Mouse (Mus musculus) liver, embryonic 13.5 days (tissue): Measurements from ENCODE around the gene Lsm7. TPM values are rescaled to one million over a fixed set of nuclear protein-coding genes. Genes with fewer than 3 reads are reported as not detected.

ENCODE experiments used
- ATAC-seq: fragments of 200-750 bp; cut with Nextera tagmentation; 2 replicates; pipeline ENCODE4 v1.8.0; 2017; ENCODE audit warnings: low read depth, mild to moderate bottlenecking, moderate number of reproducible peaks, moderate library complexity
- DNase-seq: peaks from one replicate; pipeline ENCODE4 v3.0.0; 2022
- H3K27ac ChIP-seq: fragments of 300-500 bp; sonication (generic); 2 replicates; pipeline ENCODE4 v1.5.1; 2015; ENCODE audit warnings: moderate library complexity, mild to moderate bottlenecking, inconsistent platforms
- H3K27me3 ChIP-seq: fragments of 300-500 bp; sonication (generic); 2 replicates; pipeline ENCODE4 v1.6.1; 2015; ENCODE audit warnings: mild to moderate bottlenecking, inconsistent platforms
- H3K36me3 ChIP-seq: fragments of 300-500 bp; sonication (generic); 2 replicates; pipeline ENCODE4 v1.6.1; 2015; ENCODE audit warnings: mild to moderate bottlenecking, inconsistent platforms
- H3K4me1 ChIP-seq: fragments of 300-500 bp; sonication (generic); replicated peaks from 2 replicates; pipeline ENCODE4 v1.6.1; 2015; ENCODE audit warnings: inconsistent platforms
- H3K4me2 ChIP-seq: fragments of 300-500 bp; sonication (generic); 2 replicates; pipeline ENCODE4 v1.6.1; 2015; ENCODE audit warnings: inconsistent platforms, mild to moderate bottlenecking, moderate library complexity
- H3K4me3 ChIP-seq: fragments of 300-500 bp; sonication (generic); replicated peaks from 2 replicates; pipeline ENCODE4 v1.5.1; 2015; ENCODE audit warnings: mild to moderate bottlenecking, inconsistent platforms
- H3K9ac ChIP-seq: fragments of 300-500 bp; sonication (generic); 2 replicates; pipeline ENCODE4 v1.6.1; 2015; ENCODE audit warnings: mild to moderate bottlenecking, inconsistent platforms
- H3K9me3 ChIP-seq: fragments of 300-500 bp; sonication (generic); replicated peaks from 2 replicates; pipeline ENCODE4 v1.6.1; 2016; ENCODE audit warnings: inconsistent platforms
- WGBS: fragments of 180-500 bp; shearing (Covaris S2); methylation state at CpG from one replicate; pipeline ENCODE4 v1.1.7; 2015; ENCODE audit not compliant: insufficient replicate concordance; 5-methylcytosine and 5-hydroxymethylcytosine counted together
- polyA plus RNA-seq: library from polyadenylated mRNA; unstranded; fragments of >200 nt; fragmentation: Nextera tagmentation; extraction: Ambion mirVana; gene quantifications from 2 replicates; pipeline ENCODE4 v1.2.1, GENCODE M21; 2015

The Lsm7 gene
- polyA plus RNA-seq, 1 experiment from 2014 or later = 208 TPM

DNA sequence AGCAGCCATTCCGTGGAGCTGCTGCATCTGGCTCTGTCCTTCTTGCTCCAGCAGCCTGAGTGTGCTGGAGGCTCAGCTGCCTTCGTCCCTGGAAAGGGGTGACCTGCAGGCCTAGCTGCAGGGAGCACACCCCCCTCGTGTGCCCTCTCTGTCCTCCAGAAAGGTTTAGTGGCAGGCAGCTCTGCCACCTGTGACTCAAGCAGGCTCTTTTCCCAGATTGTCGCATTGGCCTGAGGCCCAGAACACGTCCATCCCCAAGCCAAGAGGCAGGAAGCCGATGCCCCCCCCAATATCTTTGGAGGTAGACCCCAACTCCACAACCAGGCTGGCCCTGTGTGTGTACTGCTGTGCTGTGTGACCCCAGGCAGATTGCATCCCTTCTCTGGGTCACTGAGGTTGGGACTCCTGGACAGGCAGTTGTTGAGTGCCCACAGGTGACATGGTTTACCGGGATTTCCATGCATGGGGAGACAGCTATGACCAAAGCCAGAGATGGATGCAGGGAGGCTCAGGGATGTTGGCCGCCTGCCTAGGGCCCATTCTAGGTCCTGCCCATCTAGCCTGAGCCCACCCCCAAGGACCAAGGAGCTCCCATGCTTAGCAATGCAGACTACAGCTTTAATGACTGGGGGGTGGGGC lies 9.8 kb downstream of the Lsm7 start:
- H3K4me3 ChIP-seq = no peak overlapping the region
- no peak for DNase-seq
- H3K36me3 ChIP-seq = 0 out of 2 replicates have a peak, but pooled peaks cover 3% of the 10 kb centered on the region
- H3K4me1 ChIP-seq = peaks cover 28% of the 10 kb centered on the region
- ATAC-seq = no peak
- H3K27me3 ChIP-seq = peaks cover 72% of the 10 kb centered on the region
- H3K4me2 ChIP-seq = no peak overlapping the region
- WGBS = 56% methylated on average over 8 of the region's 8 CpGs
- no peak overlapping the region for H3K27ac ChIP-seq
- no peak overlapping the region for H3K9ac ChIP-seq
- H3K9me3 ChIP-seq = no peaks in the 10 kb centered on the region

DNA sequence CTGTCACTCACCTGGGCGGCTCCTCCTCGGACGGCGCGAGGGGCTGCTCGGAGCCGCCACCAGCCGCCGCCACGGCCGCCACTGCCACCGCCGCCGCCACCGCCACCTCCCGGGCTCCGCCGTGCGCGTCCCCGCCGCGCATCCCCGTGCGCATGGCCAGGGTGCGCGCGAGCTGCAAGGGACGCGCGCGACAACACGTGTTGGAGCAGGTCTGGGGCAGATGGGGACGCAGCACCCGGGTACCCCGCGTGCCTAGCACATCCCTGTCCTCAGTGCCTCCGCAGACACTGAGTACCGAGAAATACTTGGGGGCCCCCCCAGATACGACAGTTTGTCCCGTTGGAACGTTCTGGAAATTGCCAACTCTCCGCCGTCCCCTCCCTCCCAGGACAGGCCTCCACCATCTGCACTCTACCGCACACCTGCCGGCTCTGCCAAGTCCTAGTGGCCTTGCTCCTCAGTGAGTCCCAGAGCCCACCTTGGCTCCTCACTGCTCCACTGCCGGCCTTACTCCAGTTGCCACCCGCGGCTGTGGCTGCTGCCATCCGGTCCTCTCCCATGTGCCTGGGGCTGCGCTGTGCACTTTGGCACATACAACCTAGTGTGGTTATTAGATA lies 11.0 kb downstream of the Lsm7 start, which contains the start of gene Lingo3:
Gene Lingo3 (minus strand): TSS at position 109 of the 617 bp plus-strand sequence.
- Histone ChIP-seq H3K27me3 (peaks cover 82% of the 10 kb centered on the region), H3K4me3 (peak within 1 kb of the TSS; percentile 39), H3K9ac (no peak within 1 kb of the TSS), H3K4me1 (peaks cover 20% of the 10 kb centered on the region), H3K9me3 (no peaks in the 10 kb centered on the region), H3K36me3 (no peaks in the 10 kb centered on the region), H3K4me2 (peak within 1 kb of the TSS; percentile 47), H3K27ac (no peak within 1 kb of the TSS)
- 5% methylated on average over 42 of the region's 51 CpGs for WGBS
- ATAC-seq (no peak), DNase-seq (no peak)

DNA sequence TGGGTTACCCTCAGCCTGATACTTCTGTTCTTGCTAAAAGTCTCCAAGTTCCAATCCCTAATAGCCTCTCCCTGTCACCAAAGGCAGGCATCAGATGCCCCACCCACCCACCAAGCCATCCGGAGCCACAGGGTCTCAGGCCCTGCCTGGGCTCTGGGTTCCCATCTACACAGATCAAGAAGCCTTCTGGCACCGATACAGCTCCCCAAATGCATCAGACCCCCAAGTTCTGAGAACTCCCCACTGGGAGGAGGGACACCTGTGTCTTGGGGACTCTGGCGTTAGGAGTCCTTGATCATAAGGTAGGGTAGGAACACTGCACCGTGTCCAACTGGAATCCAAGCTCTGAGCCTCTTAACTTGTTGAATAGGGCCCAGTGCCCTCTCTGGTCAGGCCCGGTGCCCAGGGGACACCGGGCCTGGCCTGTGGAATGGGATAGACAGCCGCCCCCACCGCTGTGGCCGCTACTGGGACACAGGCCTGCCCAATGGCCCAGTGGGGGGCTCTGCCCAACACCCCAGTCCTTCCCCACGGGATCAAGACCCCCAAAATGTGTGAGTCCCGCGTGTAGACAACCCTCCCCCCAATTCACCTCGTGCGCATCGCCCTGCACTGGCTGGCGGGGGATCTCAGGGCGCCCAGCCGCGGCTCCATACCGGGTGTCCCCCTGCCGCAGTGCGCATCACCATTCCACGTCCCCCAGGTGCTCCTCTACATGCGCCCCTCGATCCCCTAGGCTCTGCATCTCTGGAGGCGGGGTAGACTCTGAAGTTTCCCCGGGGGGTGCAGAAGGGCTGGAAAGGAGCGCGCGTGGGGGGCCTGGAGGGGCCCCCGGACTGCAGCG lies 11.7 kb downstream of the Lsm7 start:
- H3K4me2 ChIP-seq = peak overlapping the region; percentile 47
- no peak for ATAC-seq
- H3K36me3 ChIP-seq = no peaks in the 10 kb centered on the region
- H3K27me3 ChIP-seq = peaks cover 89% of the 10 kb centered on the region
- H3K9me3 ChIP-seq = no peaks in the 10 kb centered on the region
- DNase-seq = no peak
- H3K4me1 ChIP-seq = peaks cover 13% of the 10 kb centered on the region
- no peak overlapping the region for H3K27ac ChIP-seq
- 10% methylated on average over 32 of the region's 32 CpGs for WGBS
- peak overlapping the region; percentile 39 for H3K4me3 ChIP-seq
- no peak overlapping the region for H3K9ac ChIP-seq

DNA sequence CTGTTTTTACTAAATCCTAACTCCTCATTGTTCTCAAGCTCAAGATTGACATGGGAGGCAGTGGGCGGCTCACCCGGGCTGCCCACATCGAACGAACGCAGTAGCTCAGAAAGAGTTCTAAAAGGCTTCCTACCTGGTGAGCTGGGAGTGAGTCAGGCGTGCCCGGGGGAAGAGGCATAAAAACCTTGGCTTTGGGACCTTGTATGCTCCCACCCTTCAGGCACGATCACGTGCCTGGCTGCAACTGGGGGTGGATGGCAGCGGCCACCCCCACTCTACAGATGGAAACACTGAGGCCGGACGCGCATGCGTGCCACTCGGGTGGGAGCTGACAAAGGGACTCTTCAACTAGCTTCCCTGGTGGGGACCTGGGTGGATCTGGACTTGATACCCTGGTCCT lies 12.7 kb downstream of the Lsm7 start:
- H3K27ac ChIP-seq = no peak overlapping the region
- peaks cover 98% of the 10 kb centered on the region for H3K27me3 ChIP-seq
- H3K4me3 ChIP-seq = no peak overlapping the region
- H3K4me1 ChIP-seq = peaks cover 10% of the 10 kb centered on the region
- WGBS = 68% methylated on average over 15 of the region's 15 CpGs
- H3K9ac ChIP-seq = no peak overlapping the region
- H3K9me3 ChIP-seq = no peaks in the 10 kb centered on the region
- H3K36me3 ChIP-seq = no peaks in the 10 kb centered on the region
- no peak overlapping the region for H3K4me2 ChIP-seq
- DNase-seq = no peak
- no peak for ATAC-seq

DNA sequence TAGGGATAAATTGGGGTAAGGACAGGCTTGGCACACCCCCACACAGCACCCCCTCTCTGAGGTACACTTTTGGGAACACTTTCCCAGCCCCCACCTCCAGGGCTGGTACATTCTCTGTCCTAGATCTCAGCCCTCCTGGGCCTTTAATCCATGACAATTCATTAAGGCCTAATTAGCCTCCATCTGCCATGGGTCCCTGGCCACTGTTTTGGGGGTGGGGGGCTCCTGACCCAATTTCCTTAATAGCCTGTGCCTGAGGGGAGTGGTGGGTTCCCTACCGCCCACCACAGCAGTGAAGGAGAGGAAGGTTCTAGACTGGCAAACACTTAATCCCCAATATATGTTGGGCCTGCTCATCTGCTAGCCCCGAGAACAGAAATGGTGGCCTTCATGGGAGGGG lies 13.3 kb downstream of the Lsm7 start:
- WGBS = 74% methylated on average over 2 of the region's 2 CpGs
- no peak overlapping the region for H3K27ac ChIP-seq
- H3K9ac ChIP-seq = no peak overlapping the region
- H3K4me2 ChIP-seq = no peak overlapping the region
- H3K36me3 ChIP-seq = no peaks in the 10 kb centered on the region
- ATAC-seq (no peak), DNase-seq (no peak)
- peaks cover 16% of the 10 kb centered on the region for H3K4me1 ChIP-seq
- no peak overlapping the region for H3K4me3 ChIP-seq
- no peaks in the 10 kb centered on the region for H3K9me3 ChIP-seq
- peaks cover 98% of the 10 kb centered on the region for H3K27me3 ChIP-seq

DNA sequence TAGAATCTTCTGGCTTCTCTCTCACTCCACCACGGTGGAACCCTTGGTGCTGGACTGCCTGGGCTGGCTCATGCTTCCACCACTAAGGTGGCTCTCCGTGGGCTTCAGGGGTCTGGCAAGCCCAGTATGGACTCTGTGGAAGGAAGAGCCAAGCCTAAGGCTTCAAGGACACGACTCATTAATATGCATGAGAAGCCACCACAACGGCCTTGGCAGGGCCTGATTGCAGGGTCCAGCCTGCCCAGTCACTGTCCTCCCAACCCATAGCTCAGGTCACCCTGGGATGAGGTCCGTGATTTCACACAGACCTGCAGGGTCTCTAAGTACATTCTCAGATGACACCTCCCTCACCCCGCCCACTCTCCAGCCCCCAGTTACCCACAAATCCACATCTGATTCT lies 15.2 kb downstream of the Lsm7 start:
- Histone ChIP-seq H3K27ac (no peak overlapping the region), H3K27me3 (peaks cover 98% of the 10 kb centered on the region), H3K4me1 (peaks cover 19% of the 10 kb centered on the region), H3K9ac (no peak overlapping the region), H3K36me3 (no peaks in the 10 kb centered on the region), H3K9me3 (0 out of 2 replicates have a peak, but pooled peaks cover 5% of the 10 kb centered on the region), H3K4me3 (no peak overlapping the region), H3K4me2 (no peak overlapping the region)
- DNase-seq (no peak), ATAC-seq (no peak)
- WGBS = 52% methylated on average over 6 of the region's 6 CpGs

DNA sequence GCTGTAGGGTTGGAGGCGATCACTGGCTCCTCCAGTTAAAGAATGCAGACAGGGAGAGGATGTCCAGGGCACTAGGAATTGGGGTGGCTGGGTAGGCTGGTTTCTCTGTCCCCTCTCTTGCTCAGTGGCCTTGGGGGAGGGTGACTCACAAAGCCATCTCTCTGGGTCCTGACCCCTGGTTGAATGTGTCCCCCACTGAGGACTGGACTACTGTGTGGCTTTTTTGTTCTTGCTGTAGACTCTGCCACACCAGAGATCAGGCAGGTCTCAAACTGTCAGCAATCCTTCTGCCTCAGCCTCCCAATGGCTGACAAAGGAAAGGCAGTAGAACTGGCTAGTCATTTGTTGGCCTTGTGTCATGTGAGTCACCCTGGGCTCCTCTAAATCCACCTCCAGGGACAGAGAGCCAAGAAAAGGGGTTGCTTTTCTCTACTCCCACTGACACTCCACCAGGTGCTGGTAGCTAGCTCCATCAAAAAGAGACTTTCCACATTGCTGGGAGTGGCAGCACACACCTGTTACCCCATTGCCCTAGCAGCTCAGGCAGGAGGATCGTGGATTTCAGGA lies 16.6 kb downstream of the Lsm7 start:
- DNase-seq (no peak), ATAC-seq (no peak)
- Histone ChIP-seq H3K4me1 (peaks cover 16% of the 10 kb centered on the region), H3K27ac (no peak overlapping the region), H3K4me3 (no peak overlapping the region), H3K9me3 (0 out of 2 replicates have a peak, but pooled peaks cover 5% of the 10 kb centered on the region), H3K9ac (no peak overlapping the region), H3K36me3 (no peaks in the 10 kb centered on the region), H3K27me3 (peaks cover 98% of the 10 kb centered on the region), H3K4me2 (no peak overlapping the region)
- 39% methylated on average over 2 of the region's 2 CpGs for WGBS

DNA sequence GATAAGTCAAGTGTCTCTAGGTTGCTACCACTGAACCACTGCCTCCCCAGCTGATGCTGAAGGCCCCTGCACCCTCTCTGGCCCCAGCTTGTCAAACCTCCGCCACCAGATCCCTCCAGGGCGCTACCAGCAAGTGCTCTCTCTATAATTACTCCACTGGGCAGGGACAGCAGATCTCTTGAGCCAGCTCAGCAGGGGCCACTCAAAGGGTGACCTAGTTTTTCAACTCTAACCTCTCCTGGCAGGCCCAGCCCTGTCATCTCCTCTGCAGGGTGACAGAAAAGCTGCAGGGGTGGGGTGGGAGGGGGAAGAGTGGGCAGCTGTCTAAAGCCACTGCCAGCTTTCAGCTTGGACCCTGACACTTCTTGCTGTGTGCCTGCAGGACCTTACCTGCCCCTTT lies 17.2 kb downstream of the Lsm7 start:
- Histone ChIP-seq H3K4me2 (no peak overlapping the region), H3K27me3 (peaks cover 98% of the 10 kb centered on the region), H3K27ac (no peak overlapping the region), H3K36me3 (no peaks in the 10 kb centered on the region), H3K9me3 (0 out of 2 replicates have a peak, but pooled peaks cover 5% of the 10 kb centered on the region), H3K9ac (no peak overlapping the region), H3K4me3 (no peak overlapping the region), H3K4me1 (peaks cover 14% of the 10 kb centered on the region)
- ATAC-seq (no peak), DNase-seq (no peak)
- 53% methylated on average over 2 of the region's 2 CpGs for WGBS

DNA sequence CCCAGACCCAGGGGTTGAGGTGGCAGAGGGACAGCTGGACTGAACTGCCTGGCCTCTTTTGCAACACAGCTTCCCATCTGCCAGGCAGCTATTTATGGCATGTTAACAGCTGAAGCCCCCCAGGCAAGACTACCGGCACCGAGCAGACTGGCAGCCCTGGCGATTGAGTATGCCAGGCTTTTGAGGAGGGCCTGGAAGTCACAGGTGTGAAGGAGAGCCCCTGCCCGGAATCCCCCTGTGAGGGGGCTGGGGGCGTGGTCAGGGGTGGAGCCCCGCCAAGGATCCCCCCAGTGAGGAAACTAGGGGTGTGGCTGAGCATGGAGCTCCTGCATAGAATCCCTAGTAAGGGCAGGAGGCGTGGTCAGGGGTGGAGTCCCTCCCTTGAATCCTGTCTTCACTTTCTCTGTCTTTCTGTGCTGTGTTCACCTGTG lies 18.0 kb downstream of the Lsm7 start:
- no peaks in the 10 kb centered on the region for H3K36me3 ChIP-seq
- peaks cover 14% of the 10 kb centered on the region for H3K4me1 ChIP-seq
- DNase-seq (no peak), ATAC-seq (no peak)
- 0 out of 2 replicates have a peak, but pooled peaks cover 5% of the 10 kb centered on the region for H3K9me3 ChIP-seq
- H3K27ac ChIP-seq = no peak overlapping the region
- no peak overlapping the region for H3K4me2 ChIP-seq
- WGBS = 40% methylated on average over 7 of the region's 7 CpGs
- H3K27me3 ChIP-seq = peaks cover 97% of the 10 kb centered on the region
- no peak overlapping the region for H3K9ac ChIP-seq
- H3K4me3 ChIP-seq = no peak overlapping the region

DNA sequence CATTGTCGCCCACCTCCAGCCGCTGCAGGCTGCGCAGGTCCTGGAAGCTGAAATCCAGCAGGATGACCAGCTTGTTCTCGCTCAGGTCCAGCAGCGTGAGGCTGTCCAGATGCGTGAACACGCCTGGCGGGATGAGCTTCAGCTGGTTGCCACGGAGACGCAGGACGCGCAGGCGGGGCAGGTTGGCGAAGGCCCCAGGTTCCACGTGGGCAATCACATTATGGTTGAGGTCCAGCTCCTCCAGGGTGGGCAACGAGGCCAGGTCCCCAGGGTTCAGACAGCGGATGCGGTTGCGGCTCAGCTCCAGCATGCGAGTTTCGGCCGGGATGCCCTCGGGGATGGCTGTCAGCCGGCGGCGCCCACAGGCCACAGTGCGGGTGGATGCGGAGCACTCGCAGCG lies 19.4 kb downstream of the Lsm7 start:
- DNase-seq (no peak), ATAC-seq (no peak)
- peaks cover 27% of the 10 kb centered on the region for H3K4me1 ChIP-seq
- H3K36me3 ChIP-seq = peaks cover 2% of the 10 kb centered on the region
- 54% methylated on average over 30 of the region's 30 CpGs for WGBS
- 0 out of 2 replicates have a peak, but pooled peaks cover 5% of the 10 kb centered on the region for H3K9me3 ChIP-seq
- H3K4me3 ChIP-seq = no peak overlapping the region
- peaks cover 83% of the 10 kb centered on the region for H3K27me3 ChIP-seq
- no peak overlapping the region for H3K9ac ChIP-seq
- H3K4me2 ChIP-seq = no peak overlapping the region
- H3K27ac ChIP-seq = no peak overlapping the region

DNA sequence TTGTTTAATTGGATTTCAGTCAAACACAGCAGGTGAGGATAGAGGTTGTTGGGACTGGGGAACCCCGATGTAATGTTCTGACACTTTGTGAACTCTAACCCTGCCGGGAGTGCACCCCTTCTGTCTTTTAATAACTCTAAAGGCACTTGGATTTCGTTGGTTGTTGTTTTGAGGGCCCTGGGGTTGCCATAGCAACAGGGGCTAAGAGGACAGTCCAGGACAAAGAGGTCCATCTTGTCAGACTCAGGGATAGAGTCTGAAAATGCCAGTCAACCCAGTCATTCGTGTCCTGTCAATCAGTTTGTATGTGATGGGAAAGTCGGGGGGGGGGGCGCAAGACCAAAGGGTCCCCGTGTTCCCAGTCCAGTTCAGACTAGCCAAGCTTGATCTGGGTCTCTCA lies 22.2 kb downstream of the Lsm7 start:
- Histone ChIP-seq H3K4me3 (no peak overlapping the region), H3K9me3 (0 out of 2 replicates have a peak, but pooled peaks cover 5% of the 10 kb centered on the region), H3K4me1 (peaks cover 52% of the 10 kb centered on the region), H3K9ac (no peak overlapping the region), H3K4me2 (no peak overlapping the region), H3K36me3 (peaks cover 28% of the 10 kb centered on the region), H3K27me3 (peaks cover 57% of the 10 kb centered on the region), H3K27ac (no peak overlapping the region)
- no peak for ATAC-seq
- no peak for DNase-seq
- WGBS = 67% methylated on average over 7 of the region's 7 CpGs
